Mouse (Mus musculus) heart, postnatal 36 days (tissue): ENCODE results near the gene Slc36a1. TPM values are rescaled to one million over a fixed set of nuclear protein-coding genes. Genes with fewer than 3 reads are reported as not detected.
A peak's percentile ranks its signal among the peaks of the same experiment; 100 is the strongest.

Source experiments
- DNase-seq, 2 experiments: peaks; one replicate each; pipeline ENCODE4 v3.0.0; 2021 to 2022
- intact Hi-C: fragments of 180-260 bp; cut with DNase I; formaldehyde crosslinking; loops from one replicate; pipeline ENCODE4 v1.15.1; 2025
- total RNA-seq, 2 experiments: library from RNA; stranded (reverse); gene quantifications; 2 replicates each; pipeline ENCODE4 v1.2.3; 2021

Gene Slc36a1
- total RNA-seq, 2 experiments from 2014 or later = 9.4 to 10.5 TPM

GRCm38 (mm10) chr11:55208001-55208690 lies 4.0 kb downstream of the Slc36a1 start:
- intact Hi-C loops = no loop called here
- no peak for DNase-seq

DNA sequence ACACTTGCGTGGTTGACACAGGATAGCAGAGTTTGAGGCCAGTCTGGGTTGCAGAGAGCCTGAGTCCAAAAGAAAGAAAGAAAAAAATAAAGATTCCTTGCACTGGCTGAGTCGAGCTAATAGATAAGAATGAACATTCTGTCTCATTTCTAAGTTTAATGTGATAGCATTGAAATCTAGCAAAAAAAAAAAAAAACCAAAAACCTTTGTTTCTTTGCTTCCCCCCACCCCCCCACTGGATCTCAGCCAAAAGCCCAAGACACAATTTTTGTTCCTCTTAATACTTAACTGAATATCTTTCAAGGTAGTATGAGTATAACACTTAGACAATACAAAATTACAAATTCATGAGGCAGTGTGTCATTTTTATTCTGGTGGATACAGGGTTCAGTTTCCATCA lies 4.9 kb downstream of the Slc36a1 start:
- intact Hi-C loops = no loop called here
- DNase-seq = no peak

DNA sequence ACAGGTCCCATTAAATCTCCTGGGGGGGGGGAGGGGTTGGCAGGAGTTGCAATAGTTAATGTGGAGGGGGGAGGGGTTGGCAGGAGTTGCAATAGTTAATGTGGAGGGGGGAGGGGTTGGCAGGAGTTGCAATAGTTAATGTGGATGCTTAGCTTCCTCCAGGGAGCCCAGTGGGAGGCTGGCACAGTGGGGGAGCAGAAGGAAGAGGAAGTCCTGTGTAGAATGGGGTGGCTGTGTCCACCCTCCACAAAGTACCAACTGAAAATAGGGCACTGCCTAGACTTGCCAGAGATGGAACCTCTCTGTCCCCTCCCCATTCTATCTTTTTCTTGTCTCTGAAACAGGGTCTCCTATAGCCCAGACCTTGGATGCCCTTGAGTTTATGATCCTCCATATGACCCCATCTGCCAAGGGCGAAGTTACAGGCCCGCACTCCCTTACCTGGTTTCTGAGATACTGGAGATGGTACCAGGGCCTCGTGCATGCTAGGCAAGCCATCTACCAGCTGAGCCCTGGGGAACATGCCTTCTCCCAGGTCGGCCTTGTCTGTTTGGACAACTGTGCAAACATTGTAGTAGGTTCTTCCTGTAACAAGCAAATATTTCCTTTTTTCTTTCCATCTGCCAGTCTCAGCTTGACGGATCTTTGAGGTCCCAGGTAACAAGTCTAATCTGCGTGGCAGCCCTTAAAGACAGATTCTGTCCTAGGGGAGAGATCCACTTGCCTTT lies 5.6 kb downstream of the Slc36a1 start:
- intact Hi-C loops = no loop called here
- no peak for DNase-seq

- intact Hi-C loops = no loop called here
- no peak for DNase-seq
Observed at GRCm38 (mm10) chr11:55213518-55213917, 9.4 kb downstream of the Slc36a1 start.

DNA sequence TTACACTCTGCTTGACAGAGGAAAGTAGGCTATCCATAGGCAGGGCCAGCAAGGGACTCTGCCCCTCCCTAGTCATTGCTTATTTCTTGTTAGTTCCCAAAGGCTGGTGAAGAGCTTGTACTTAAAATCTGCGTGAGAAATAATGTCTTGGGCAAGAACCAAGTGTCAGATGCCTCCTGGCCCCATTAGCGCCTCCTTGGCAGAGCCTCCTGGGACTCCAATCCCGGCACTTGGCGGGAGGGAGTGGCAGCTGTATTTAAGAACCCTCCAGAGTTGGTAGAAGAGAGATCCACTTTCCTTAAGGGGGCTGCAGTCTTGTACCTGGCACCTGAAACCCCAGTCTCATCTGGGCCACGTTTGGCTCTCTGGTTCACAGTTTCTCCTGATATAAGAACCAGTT lies 10.0 kb downstream of the Slc36a1 start:
- no peak for DNase-seq
- intact Hi-C loops = no loop called here

DNA sequence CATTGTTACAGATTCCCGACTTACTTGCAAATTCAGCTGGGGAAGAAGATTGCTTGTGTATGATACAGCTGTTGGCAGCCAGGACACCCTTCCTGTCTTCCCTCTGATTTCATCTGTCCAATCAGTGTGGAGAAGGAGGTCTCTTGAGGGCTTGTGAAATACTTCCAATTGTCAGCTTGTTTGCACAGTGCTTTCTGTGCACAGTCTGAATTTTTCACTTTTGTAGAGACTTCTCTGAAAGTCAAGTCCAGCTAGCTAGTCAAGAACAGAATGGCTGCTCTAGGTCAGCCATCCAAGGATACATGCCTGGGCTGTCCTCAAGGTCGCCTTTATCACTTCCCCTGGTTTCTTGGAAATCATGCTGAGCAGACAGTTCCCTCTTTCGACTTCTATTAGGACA lies 10.8 kb downstream of the Slc36a1 start:
- intact Hi-C loops = no loop called here
- no peak for DNase-seq

- intact Hi-C loops = no loop called here
- DNase-seq = no peak
Observed at GRCm38 (mm10) chr11:55216061-55216460, 11.9 kb downstream of the Slc36a1 start.

- intact Hi-C loops = no loop called here
- no peak for DNase-seq
Observed at GRCm38 (mm10) chr11:55216830-55217229, 12.7 kb downstream of the Slc36a1 start.

GRCm38 (mm10) chr11:55217418-55217817 lies 13.3 kb downstream of the Slc36a1 start:
- DNase-seq = no peak

DNA sequence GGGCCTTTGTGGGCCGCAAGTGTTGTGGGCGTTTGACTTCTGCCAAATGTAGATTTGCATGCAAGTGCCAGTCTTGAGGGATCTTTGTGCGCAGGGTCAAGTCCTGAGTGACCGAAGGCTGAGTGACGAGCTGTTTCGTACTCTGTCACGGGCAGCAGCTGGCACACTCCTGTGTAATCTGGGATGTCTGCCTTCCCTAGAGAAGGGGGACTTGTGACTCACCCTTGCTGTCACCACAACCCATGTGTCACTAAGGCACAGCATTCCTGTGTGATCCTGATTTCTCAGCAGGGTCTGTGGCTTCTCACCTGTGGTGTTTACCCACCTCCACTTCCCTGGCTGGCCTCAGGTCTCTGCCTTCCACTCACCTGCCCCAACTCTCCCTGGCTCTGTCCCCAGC lies 13.7 kb downstream of the Slc36a1 start:
- no peak for DNase-seq
- intact Hi-C loops = no loop called here

More at GRCm38 (mm10) chr11:55217418-55217817, 13.3 kb downstream of the Slc36a1 start:
- intact Hi-C loops = no loop called here

GRCm38 (mm10) chr11:55218473-55218872 lies 14.3 kb downstream of the Slc36a1 start:
- intact Hi-C loops = no loop called here
- no peak for DNase-seq

- intact Hi-C loops = no loop called here
Observed at GRCm38 (mm10) chr11:55221306-55221705, 17.2 kb downstream of the Slc36a1 start.

GRCm38 (mm10) chr11:55231034-55231433 lies 26.9 kb downstream of the Slc36a1 start:
- intact Hi-C loops = no loop called here
- DNase-seq = no peak

More at GRCm38 (mm10) chr11:55221306-55221705, 17.2 kb downstream of the Slc36a1 start:
- no peak for DNase-seq

DNA sequence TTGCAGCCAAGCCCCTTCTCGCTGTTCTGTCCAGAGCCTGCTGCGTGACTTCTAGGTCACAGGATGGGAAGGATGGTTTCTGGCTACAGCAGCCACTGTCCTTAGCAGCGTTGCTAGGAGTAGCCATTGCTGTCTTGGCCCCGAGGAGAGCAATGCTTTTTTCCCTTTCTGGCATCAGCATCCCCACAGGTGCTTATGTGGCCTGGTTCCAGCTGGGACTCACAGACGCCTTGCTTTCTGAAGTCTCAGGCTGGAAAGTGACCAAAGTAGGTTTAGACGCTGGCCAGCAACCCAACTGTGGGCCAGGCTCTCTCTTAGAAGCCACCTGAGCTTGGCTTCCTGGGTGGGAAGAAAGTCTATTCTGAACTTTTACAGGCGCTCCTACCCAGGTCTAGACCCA lies 30.1 kb downstream of the Slc36a1 start:
- intact Hi-C loops = no loop called here

GRCm38 (mm10) chr11:55234791-55235190 lies 30.6 kb downstream of the Slc36a1 start:
- DNase-seq = no peak
- intact Hi-C loops = loop anchor here (5.0 kb wide), 1 partner anchor 32 kb away; the partner anchor contains the start of gene Slc36a1

More for the DNA sequence above, 30.1 kb downstream of the Slc36a1 start:
- no peak for DNase-seq

DNA sequence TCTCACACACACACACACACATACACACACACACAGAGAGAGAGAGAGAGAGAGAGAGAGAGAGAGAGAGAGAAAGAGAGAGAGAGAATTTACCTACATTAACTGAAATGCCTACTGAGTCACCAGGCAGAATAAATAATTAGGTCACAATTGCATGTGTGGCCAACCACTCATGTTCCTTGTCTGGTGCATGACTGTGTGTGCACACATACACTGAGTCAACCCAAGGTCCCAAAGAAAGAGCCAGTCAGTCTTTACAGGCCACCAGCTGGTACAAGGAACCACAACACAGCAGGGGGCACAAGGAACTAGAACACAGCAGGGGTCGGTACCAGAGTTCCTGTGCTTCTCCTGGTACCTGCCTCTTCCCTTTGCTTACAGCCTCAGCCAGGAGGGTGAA lies 32.7 kb downstream of the Slc36a1 start:
- intact Hi-C loops = loop anchor here (5.0 kb wide), 1 partner anchor 35 kb away; the partner anchor contains the start of gene Slc36a1
- no peak for DNase-seq

- no peak for DNase-seq
- intact Hi-C loops = loop anchor here (5.0 kb wide), 1 partner anchor 37 kb away; the partner anchor contains the start of gene Slc36a1
Observed at GRCm38 (mm10) chr11:55239496-55239895, 35.3 kb downstream of the Slc36a1 start.

DNA sequence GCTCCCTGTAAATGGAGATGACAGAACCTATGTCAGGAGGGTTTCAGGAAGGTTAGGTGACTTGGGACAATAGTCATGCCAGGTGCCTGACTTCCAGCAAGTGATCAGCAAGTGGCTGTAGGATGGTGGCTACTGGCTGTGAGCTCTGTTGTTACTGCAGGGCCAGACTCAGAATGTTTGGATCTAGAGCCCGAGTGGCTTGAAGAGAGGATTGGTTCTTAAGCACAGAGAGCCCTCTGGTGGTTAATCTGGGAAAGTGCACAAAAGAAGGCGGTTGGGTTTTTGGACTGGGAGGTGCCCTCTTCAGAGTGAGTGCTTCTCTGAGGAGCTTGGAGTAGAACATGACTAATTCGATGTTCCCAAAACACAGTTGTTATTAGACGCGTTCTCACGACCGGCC lies 36.4 kb downstream of the Slc36a1 start:
- intact Hi-C loops = no loop called here
- peak; percentile 67 to 72 for DNase-seq

GRCm38 (mm10) chr11:55250527-55250926 lies 46.4 kb downstream of the Slc36a1 start:
- no peak for DNase-seq
- intact Hi-C loops = loop anchor here (5.0 kb wide), 1 partner anchor 48 kb away; the partner anchor contains the start of gene Slc36a1

GRCm38 (mm10) chr11:55253391-55253790 lies 49.2 kb downstream of the Slc36a1 start:
- intact Hi-C loops = loop anchor here (5.0 kb wide), 1 partner anchor 51 kb away; the partner anchor contains the start of gene Slc36a1
- DNase-seq = no peak

- intact Hi-C loops = no loop called here
- DNase-seq = no peak
Observed at GRCm38 (mm10) chr11:55261105-55261504, 57.0 kb downstream of the Slc36a1 start.

DNA sequence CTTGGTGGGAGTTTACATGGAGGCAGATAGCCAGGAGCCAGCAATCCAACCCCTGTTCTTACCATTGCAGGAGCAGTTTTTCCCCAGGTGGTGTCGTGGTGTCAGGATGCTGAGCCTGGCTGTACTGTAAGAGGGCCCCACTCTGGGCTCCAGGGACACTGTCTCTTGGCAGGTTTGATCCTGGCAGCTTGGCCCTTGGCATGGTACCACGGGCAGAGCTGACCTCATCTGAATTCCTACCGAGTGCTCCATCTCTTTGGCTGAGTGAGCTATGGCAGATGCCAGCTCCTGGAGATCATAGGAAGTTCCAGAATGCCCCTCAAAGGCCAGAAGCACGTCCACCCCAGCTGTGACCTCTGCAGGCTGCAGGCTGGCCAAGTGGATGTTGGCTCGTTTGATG lies 57.9 kb downstream of the Slc36a1 start:
- DNase-seq = peak; percentile 55 to 60

More for the DNA sequence above, 57.9 kb downstream of the Slc36a1 start:
- intact Hi-C loops = loop anchor here (2.0 kb wide), 1 partner anchor 107 kb away; no protein-coding TSS in a partner anchor
